Mouse (Mus musculus) cerebellum, adult 2 months (tissue): ENCODE results near the gene Opn3.

Experiments used
- CTCF ChIP-seq: fragments of 200-500 bp; IDR thresholded peaks from 2 replicates; pipeline ENCODE4 v1.5.1; 2011; ENCODE audit warnings: low read depth, mild to moderate bottlenecking, control low read depth, low read length, moderate library complexity, borderline replicate concordance; ENCODE audit not compliant: insufficient read depth
- POLR2A ChIP-seq: fragments of 200-500 bp; IDR thresholded peaks from 2 replicates; pipeline ENCODE4 v1.6.1; 2011; ENCODE audit warnings: low read length, control low read depth, borderline replicate concordance; ENCODE audit not compliant: insufficient read depth

- TF ChIP-seq CTCF (no peak), POLR2A (no peak)
Observed at GRCm38 (mm10) chr1:175646952-175647351, 45.6 kb downstream of the Opn3 start.
